Mouse (Mus musculus): ENCODE results near the gene Xdh.

DNA sequence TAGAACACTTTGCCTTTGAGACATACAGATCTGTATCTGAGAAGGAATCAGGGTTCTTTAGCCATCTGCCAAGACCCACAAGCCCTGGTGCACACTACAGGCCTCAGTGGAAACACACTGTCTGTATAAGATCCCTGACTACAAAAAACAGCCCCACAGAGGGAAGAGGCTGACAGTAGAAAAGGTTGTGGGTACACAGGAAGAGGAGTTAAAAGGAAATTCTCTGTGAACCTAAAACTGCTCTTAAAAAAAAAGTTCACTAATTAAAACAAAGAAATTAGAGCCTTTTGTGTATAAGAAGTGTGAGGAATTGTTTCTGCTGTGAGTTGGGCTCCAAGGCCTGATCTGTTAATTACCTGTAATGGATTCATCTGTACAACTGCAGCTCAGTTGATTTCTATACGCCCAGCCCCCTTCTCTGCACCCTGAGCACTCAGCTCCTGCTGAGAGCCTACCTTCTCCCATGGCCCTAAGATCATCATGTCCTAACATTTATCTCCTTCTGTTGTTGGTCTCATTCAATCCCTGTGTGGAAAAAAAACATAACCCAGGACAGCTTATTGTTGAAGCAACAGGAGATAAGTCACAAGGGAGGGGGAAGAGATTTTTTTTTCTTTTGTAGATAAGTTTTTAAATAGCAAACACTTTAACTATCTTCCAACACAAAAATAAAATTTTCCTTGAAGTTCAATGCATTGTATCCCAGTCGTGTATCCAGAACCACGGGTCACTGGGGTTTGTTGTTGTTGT is 110.7 kb downstream of the Xdh start:
- no peak for TF ChIP-seq POLR2A (IDR thresholded peaks at IDR 0.05; ENCODE audit: borderline replicate concordance, insufficient read depth, low read length)
- TF ChIP-seq CTCF (IDR thresholded peaks at IDR 0.05; ENCODE audit: borderline replicate concordance, insufficient read depth, low read depth, low read length): no peak

All from cerebellum, adult 2 months (tissue).